Mouse (Mus musculus) liver, embryonic 12.5 days (tissue): ENCODE data around the gene Cntnap2. TPM values are rescaled to one million over a fixed set of nuclear protein-coding genes. Genes with fewer than 3 reads are reported as not detected.

Source experiments
- ATAC-seq: fragments of 200-750 bp; cut with Nextera tagmentation; 2 replicates; pipeline ENCODE4 v1.8.0; 2017; ENCODE audit warnings: moderate number of reproducible peaks, mild to moderate bottlenecking, moderate library complexity
- H3K27ac ChIP-seq: fragments of 300-500 bp; sonication (generic); 2 replicates; pipeline ENCODE4 v1.5.1; 2016; ENCODE audit warnings: mild to moderate bottlenecking
- H3K27me3 ChIP-seq: fragments of 300-500 bp; sonication (generic); replicated peaks from 2 replicates; pipeline ENCODE4 v1.6.1; 2016; ENCODE audit warnings: mild to moderate bottlenecking, moderate library complexity
- H3K36me3 ChIP-seq: fragments of 300-500 bp; sonication (generic); 2 replicates; pipeline ENCODE4 v1.6.1; 2016; ENCODE audit warnings: mild to moderate bottlenecking, moderate library complexity
- H3K4me1 ChIP-seq: fragments of 300-500 bp; sonication (generic); 2 replicates; pipeline ENCODE4 v1.6.1; 2016
- H3K4me2 ChIP-seq: fragments of 300-500 bp; sonication (generic); 2 replicates; pipeline ENCODE4 v1.6.1; 2016; ENCODE audit warnings: mild to moderate bottlenecking, moderate library complexity
- H3K4me3 ChIP-seq: fragments of 300-500 bp; sonication (generic); 2 replicates; pipeline ENCODE4 v1.5.1; 2016; ENCODE audit warnings: mild to moderate bottlenecking, moderate library complexity
- H3K9ac ChIP-seq: fragments of 300-500 bp; sonication (generic); 2 replicates; pipeline ENCODE4 v1.6.1; 2016; ENCODE audit warnings: mild to moderate bottlenecking, moderate library complexity
- H3K9me3 ChIP-seq: fragments of 300-500 bp; sonication (generic); replicated peaks from 2 replicates; pipeline ENCODE4 v1.6.1; 2016; ENCODE audit warnings: mild to moderate bottlenecking, moderate library complexity
- WGBS: fragments of 180-500 bp; shearing (Covaris S2); methylation state at CpG from one replicate; pipeline ENCODE4 v1.1.7; 2016; ENCODE audit not compliant: insufficient replicate concordance; 5-methylcytosine and 5-hydroxymethylcytosine counted together
- polyA plus RNA-seq: library from polyadenylated mRNA; unstranded; fragments of >200 nt; fragmentation: Nextera tagmentation; extraction: Ambion mirVana; gene quantifications from 2 replicates; pipeline ENCODE4 v1.2.1, GENCODE M21; 2016

The Cntnap2 gene
- polyA plus RNA-seq: 0.45 and 0.63 TPM in 2 replicates

GRCm38 (mm10) chr6:45059091-45059490 lies at the start of gene Cntnap2:
Gene Cntnap2, plus strand, starts transcription at chr6:45059357.
- no peak for ATAC-seq
- H3K4me1 ChIP-seq: no peaks in the 10 kb centered on the region
- no peaks in the 10 kb centered on the region for H3K9me3 ChIP-seq
- peaks cover 14% of the 10 kb centered on the region for H3K27me3 ChIP-seq
- H3K4me3 ChIP-seq: no peak within 1 kb of the TSS
- H3K27ac ChIP-seq: no peak within 1 kb of the TSS
- 10% methylated on average over 8 of the region's 8 CpGs for WGBS
- H3K9ac ChIP-seq: no peak within 1 kb of the TSS
- H3K36me3 ChIP-seq: no peaks in the 10 kb centered on the region
- H3K4me2 ChIP-seq: no peak within 1 kb of the TSS

GRCm38 (mm10) chr6:45026011-45026682 lies 33.0 kb upstream of the Cntnap2 start:
- no peak overlapping the region for H3K9ac ChIP-seq
- no peak overlapping the region for H3K27ac ChIP-seq
- ATAC-seq: no peak
- no peak overlapping the region for H3K4me2 ChIP-seq
- no peaks in the 10 kb centered on the region for H3K36me3 ChIP-seq
- no peaks in the 10 kb centered on the region for H3K27me3 ChIP-seq
- WGBS: 20% methylated on average over 9 of the region's 9 CpGs
- H3K9me3 ChIP-seq: no peaks in the 10 kb centered on the region
- H3K4me1 ChIP-seq: no peaks in the 10 kb centered on the region
- H3K4me3 ChIP-seq: no peak overlapping the region

GRCm38 (mm10) chr6:45039454-45039853 lies 19.7 kb upstream of the Cntnap2 start:
- Histone ChIP-seq H3K27ac (no peak overlapping the region), H3K9me3 (no peaks in the 10 kb centered on the region), H3K27me3 (no peaks in the 10 kb centered on the region), H3K36me3 (no peaks in the 10 kb centered on the region), H3K4me3 (no peak overlapping the region), H3K4me1 (no peaks in the 10 kb centered on the region), H3K4me2 (no peak overlapping the region), H3K9ac (no peak overlapping the region)
- no peak for ATAC-seq
- WGBS: 43% methylated on average over 1 of the region's 1 CpGs

GRCm38 (mm10) chr6:45059556-45060471 lies 657 bp downstream of the Cntnap2 start:
- Histone ChIP-seq H3K27ac (no peak overlapping the region), H3K9ac (no peak overlapping the region), H3K4me1 (no peaks in the 10 kb centered on the region), H3K36me3 (no peaks in the 10 kb centered on the region), H3K27me3 (peaks cover 14% of the 10 kb centered on the region), H3K9me3 (no peaks in the 10 kb centered on the region), H3K4me2 (no peak overlapping the region), H3K4me3 (no peak overlapping the region)
- no peak for ATAC-seq
- WGBS: 7% methylated on average over 36 of the region's 37 CpGs

GRCm38 (mm10) chr6:45062214-45062997 lies 3.2 kb downstream of the Cntnap2 start:
- Histone ChIP-seq H3K4me2 (no peak overlapping the region), H3K4me3 (no peak overlapping the region), H3K36me3 (no peaks in the 10 kb centered on the region), H3K9me3 (no peaks in the 10 kb centered on the region), H3K4me1 (no peaks in the 10 kb centered on the region), H3K27me3 (peaks cover 14% of the 10 kb centered on the region), H3K9ac (no peak overlapping the region), H3K27ac (no peak overlapping the region)
- ATAC-seq: no peak
- 57% methylated on average over 5 of the region's 5 CpGs for WGBS

GRCm38 (mm10) chr6:45088304-45088703 lies 29.1 kb downstream of the Cntnap2 start:
- H3K9me3 ChIP-seq: no peaks in the 10 kb centered on the region
- no peak overlapping the region for H3K4me3 ChIP-seq
- H3K4me2 ChIP-seq: no peak overlapping the region
- H3K9ac ChIP-seq: no peak overlapping the region
- H3K36me3 ChIP-seq: no peaks in the 10 kb centered on the region
- H3K4me1 ChIP-seq: no peaks in the 10 kb centered on the region
- 48% methylated on average over 1 of the region's 1 CpGs for WGBS
- no peaks in the 10 kb centered on the region for H3K27me3 ChIP-seq
- no peak for ATAC-seq
- no peak overlapping the region for H3K27ac ChIP-seq

GRCm38 (mm10) chr6:45113613-45114012 lies 54.5 kb downstream of the Cntnap2 start:
- H3K9ac ChIP-seq: no peak overlapping the region
- no peaks in the 10 kb centered on the region for H3K27me3 ChIP-seq
- H3K27ac ChIP-seq: no peak overlapping the region
- no peak overlapping the region for H3K4me2 ChIP-seq
- no peak overlapping the region for H3K4me3 ChIP-seq
- H3K9me3 ChIP-seq: no peaks in the 10 kb centered on the region
- ATAC-seq: no peak
- H3K4me1 ChIP-seq: no peaks in the 10 kb centered on the region
- H3K36me3 ChIP-seq: no peaks in the 10 kb centered on the region

- Histone ChIP-seq H3K4me3 (no peak overlapping the region), H3K36me3 (no peaks in the 10 kb centered on the region), H3K9me3 (no peaks in the 10 kb centered on the region), H3K27me3 (no peaks in the 10 kb centered on the region), H3K4me1 (no peaks in the 10 kb centered on the region), H3K27ac (no peak overlapping the region), H3K9ac (no peak overlapping the region), H3K4me2 (no peak overlapping the region)
- ATAC-seq: no peak
- WGBS: 52% methylated on average over 2 of the region's 2 CpGs
These were observed 85.7 kb downstream of the Cntnap2 start for GRCm38 (mm10) chr6:45144882-45145281.

- H3K9me3 ChIP-seq: no peaks in the 10 kb centered on the region
- no peak overlapping the region for H3K27ac ChIP-seq
- H3K36me3 ChIP-seq: no peaks in the 10 kb centered on the region
- H3K4me1 ChIP-seq: no peaks in the 10 kb centered on the region
- no peak overlapping the region for H3K4me2 ChIP-seq
- no peaks in the 10 kb centered on the region for H3K27me3 ChIP-seq
- no peak overlapping the region for H3K4me3 ChIP-seq
- no peak overlapping the region for H3K9ac ChIP-seq
- ATAC-seq: no peak
- WGBS: 50% methylated on average over 2 of the region's 2 CpGs
These were observed 145.9 kb downstream of the Cntnap2 start for GRCm38 (mm10) chr6:45205039-45205438.

GRCm38 (mm10) chr6:45214330-45214729 lies 155.2 kb downstream of the Cntnap2 start:
- no peak for ATAC-seq
- WGBS: 37% methylated on average over 1 of the region's 1 CpGs

GRCm38 (mm10) chr6:45229002-45229401 lies 169.8 kb downstream of the Cntnap2 start:
- no peak for ATAC-seq

More at GRCm38 (mm10) chr6:45214330-45214729, 155.2 kb downstream of the Cntnap2 start:
- H3K9me3 ChIP-seq: no peaks in the 10 kb centered on the region
- no peak overlapping the region for H3K9ac ChIP-seq
- H3K4me2 ChIP-seq: no peak overlapping the region
- no peak overlapping the region for H3K27ac ChIP-seq
- no peaks in the 10 kb centered on the region for H3K27me3 ChIP-seq
- H3K4me3 ChIP-seq: no peak overlapping the region
- H3K4me1 ChIP-seq: no peaks in the 10 kb centered on the region
- H3K36me3 ChIP-seq: no peaks in the 10 kb centered on the region

GRCm38 (mm10) chr6:45232571-45232970 lies 173.4 kb downstream of the Cntnap2 start:
- H3K9ac ChIP-seq: no peak overlapping the region
- no peak overlapping the region for H3K27ac ChIP-seq
- H3K4me3 ChIP-seq: no peak overlapping the region
- no peaks in the 10 kb centered on the region for H3K4me1 ChIP-seq
- WGBS: 68% methylated on average over 3 of the region's 3 CpGs
- no peak for ATAC-seq
- H3K9me3 ChIP-seq: no peaks in the 10 kb centered on the region
- no peaks in the 10 kb centered on the region for H3K27me3 ChIP-seq
- no peaks in the 10 kb centered on the region for H3K36me3 ChIP-seq
- no peak overlapping the region for H3K4me2 ChIP-seq

More at GRCm38 (mm10) chr6:45229002-45229401, 169.8 kb downstream of the Cntnap2 start:
- Histone ChIP-seq H3K9ac (no peak overlapping the region), H3K4me3 (no peak overlapping the region), H3K27ac (no peak overlapping the region), H3K36me3 (no peaks in the 10 kb centered on the region), H3K4me2 (no peak overlapping the region), H3K4me1 (no peaks in the 10 kb centered on the region), H3K27me3 (no peaks in the 10 kb centered on the region), H3K9me3 (no peaks in the 10 kb centered on the region)
- WGBS: 74% methylated on average over 1 of the region's 1 CpGs
